Mouse (Mus musculus) bone marrow macrophage, adult 2 months (primary cell): Measurements from ENCODE around the gene Ppp1r3d.

ENCODE experiments used
- CTCF ChIP-seq: IDR thresholded peaks from 2 replicates; pipeline ENCODE4 v1.5.1; 2012; ENCODE audit warnings: low read depth, mild to moderate bottlenecking, low read length, moderate library complexity
- POLR2A ChIP-seq: IDR thresholded peaks from 2 replicates; pipeline ENCODE4 v1.6.1; 2012; ENCODE audit warnings: mild to moderate bottlenecking, low read depth, low read length, borderline replicate concordance

- TF ChIP-seq CTCF (no peak), POLR2A (no peak)
Measured at GRCm38 (mm10) chr2:178457414-178457813, 43.1 kb upstream of the Ppp1r3d start.
